Mouse (Mus musculus) kidney, embryonic 15.5 days (tissue): ENCODE results near the gene Lrrc28. TPM values are rescaled to one million over a fixed set of nuclear protein-coding genes. Genes with fewer than 3 reads are reported as not detected.
"Not testable (repeated sequence)": the region's sequence is repeated elsewhere in the genome, so short reads cannot be mapped to it uniquely, and the experiment has no call there.

Experiments used
- ATAC-seq: fragments of 200-750 bp; cut with Nextera tagmentation; replicated peaks from 2 replicates; pipeline ENCODE4 v1.8.0; 2017; ENCODE audit warnings: moderate TSS enrichment; ENCODE audit not compliant: low FRiP score
- H3K27ac ChIP-seq: fragments of 300-500 bp; sonication (generic); 2 replicates; pipeline ENCODE4 v1.5.1; 2015; ENCODE audit warnings: mild to moderate bottlenecking, inconsistent platforms
- H3K27me3 ChIP-seq: fragments of 300-500 bp; sonication (generic); 2 replicates; pipeline ENCODE4 v1.6.1; 2015; ENCODE audit warnings: inconsistent platforms
- H3K36me3 ChIP-seq: fragments of 300-500 bp; sonication (generic); 2 replicates; pipeline ENCODE4 v1.6.1; 2015; ENCODE audit warnings: inconsistent platforms
- H3K4me1 ChIP-seq: fragments of 300-500 bp; sonication (generic); 2 replicates; pipeline ENCODE4 v1.6.1; 2015; ENCODE audit warnings: inconsistent platforms
- H3K4me2 ChIP-seq: fragments of 300-500 bp; sonication (generic); 2 replicates; pipeline ENCODE4 v1.6.1; 2015; ENCODE audit warnings: moderate library complexity, mild to moderate bottlenecking, inconsistent platforms
- H3K4me3 ChIP-seq: fragments of 300-500 bp; sonication (generic); replicated peaks from 2 replicates; pipeline ENCODE4 v1.5.1; 2015; ENCODE audit warnings: mild to moderate bottlenecking, inconsistent platforms
- H3K9ac ChIP-seq: fragments of 300-500 bp; sonication (generic); 2 replicates; pipeline ENCODE4 v1.6.1; 2015; ENCODE audit warnings: mild to moderate bottlenecking, inconsistent platforms
- H3K9me3 ChIP-seq: fragments of 300-500 bp; sonication (generic); replicated peaks from 2 replicates; pipeline ENCODE4 v1.6.1; 2016; ENCODE audit warnings: inconsistent platforms
- WGBS: fragments of 180-500 bp; shearing (Covaris S2); methylation state at CpG from one replicate; pipeline ENCODE4 v1.1.7; 2015; ENCODE audit warnings: mixed read lengths; 5-methylcytosine and 5-hydroxymethylcytosine counted together
- polyA plus RNA-seq: library from polyadenylated mRNA; unstranded; fragments of >200 nt; fragmentation: Nextera tagmentation; extraction: Ambion mirVana; gene quantifications from 2 replicates; pipeline ENCODE4 v1.2.1, GENCODE M21; 2015

The Lrrc28 gene
- polyA plus RNA-seq, 1 experiment from 2014 or later, result 15.3 TPM

GRCm38 (mm10) chr7:67524069-67524468, 121.0 kb downstream of the Lrrc28 start:
- H3K27ac ChIP-seq, H3K9ac ChIP-seq, H3K4me3 ChIP-seq, H3K4me1 ChIP-seq, H3K27me3 ChIP-seq, ATAC-seq, H3K4me2 ChIP-seq, H3K36me3 ChIP-seq, H3K9me3 ChIP-seq: not testable (repeated sequence)
- WGBS, result 89% methylated on average over 8 of the region's 8 CpGs

- H3K36me3 ChIP-seq, result no peaks in the 10 kb centered on the region
- H3K27me3 ChIP-seq, result no peaks in the 10 kb centered on the region
- H3K9ac ChIP-seq, result no peak overlapping the region
- H3K9me3 ChIP-seq, result no peaks in the 10 kb centered on the region
- H3K4me2 ChIP-seq, result no peak overlapping the region
- ATAC-seq, result no peak
- no peak overlapping the region for H3K4me3 ChIP-seq
- H3K27ac ChIP-seq, result no peak overlapping the region
- peaks cover 4% of the 10 kb centered on the region; the same call in 1 of the 2 replicates for H3K4me1 ChIP-seq
- 74% methylated on average over 7 of the region's 7 CpGs for WGBS
Measured at GRCm38 (mm10) chr7:67523400-67523799, 121.7 kb downstream of the Lrrc28 start.

GRCm38 (mm10) chr7:67521731-67522130, 123.3 kb downstream of the Lrrc28 start:
- 91% methylated on average over 5 of the region's 5 CpGs for WGBS
- not testable (repeated sequence) for H3K27ac ChIP-seq, H3K27me3 ChIP-seq, H3K9ac ChIP-seq, H3K9me3 ChIP-seq, ATAC-seq, H3K4me2 ChIP-seq, H3K4me3 ChIP-seq, H3K36me3 ChIP-seq, H3K4me1 ChIP-seq

GRCm38 (mm10) chr7:67520959-67521358, 124.1 kb downstream of the Lrrc28 start:
- no peak overlapping the region for H3K4me3 ChIP-seq
- ATAC-seq, result no peak
- no peak overlapping the region for H3K4me2 ChIP-seq
- H3K9ac ChIP-seq, result no peak overlapping the region
- no peak overlapping the region for H3K27ac ChIP-seq
- WGBS, result 85% methylated on average over 4 of the region's 4 CpGs
- no peaks in the 10 kb centered on the region for H3K4me1 ChIP-seq
- H3K36me3 ChIP-seq, result no peaks in the 10 kb centered on the region
- no peaks in the 10 kb centered on the region for H3K9me3 ChIP-seq
- no peaks in the 10 kb centered on the region for H3K27me3 ChIP-seq

DNA sequence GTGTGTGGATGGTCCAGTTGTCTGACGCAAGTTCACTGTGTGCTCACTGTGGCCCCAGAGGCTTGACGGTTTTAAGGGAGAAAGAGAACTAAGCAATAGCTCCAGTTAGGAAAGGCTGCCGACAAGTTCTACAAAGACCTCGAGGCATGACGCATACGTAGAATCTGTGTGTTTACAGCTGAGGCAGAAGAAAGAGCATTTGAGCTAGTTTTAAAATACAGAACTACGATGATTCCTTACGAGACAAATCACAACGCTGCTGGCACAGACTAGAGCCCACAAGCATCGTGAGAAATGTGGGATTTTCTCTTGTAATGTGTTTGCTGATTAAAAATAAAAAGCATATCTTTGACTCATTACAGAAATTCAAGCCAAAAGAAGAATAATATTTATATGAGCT, 125.1 kb downstream of the Lrrc28 start:
- H3K27me3 ChIP-seq, result no peaks in the 10 kb centered on the region
- WGBS, result 91% methylated on average over 10 of the region's 10 CpGs
- H3K9ac ChIP-seq, result no peak overlapping the region

GRCm38 (mm10) chr7:67515621-67516020, 129.4 kb downstream of the Lrrc28 start:
- WGBS, result 88% methylated on average over 9 of the region's 9 CpGs
- Histone ChIP-seq H3K27ac (no peak overlapping the region), H3K9me3 (no peaks in the 10 kb centered on the region), H3K36me3 (no peaks in the 10 kb centered on the region), H3K4me3 (no peak overlapping the region), H3K27me3 (no peaks in the 10 kb centered on the region), H3K4me2 (no peak overlapping the region), H3K9ac (no peak overlapping the region), H3K4me1 (no peaks in the 10 kb centered on the region)
- ATAC-seq, result no peak

More for the DNA sequence above, 125.1 kb downstream of the Lrrc28 start:
- Histone ChIP-seq H3K36me3 (no peaks in the 10 kb centered on the region), H3K4me3 (no peak overlapping the region), H3K27ac (no peak overlapping the region), H3K4me2 (no peak overlapping the region), H3K4me1 (no peaks in the 10 kb centered on the region), H3K9me3 (no peaks in the 10 kb centered on the region)
- ATAC-seq, result no peak

- 55% methylated on average over 10 of the region's 10 CpGs for WGBS
- no peak overlapping the region for H3K27ac ChIP-seq
Measured at GRCm38 (mm10) chr7:67514893-67515292, 130.2 kb downstream of the Lrrc28 start.

DNA sequence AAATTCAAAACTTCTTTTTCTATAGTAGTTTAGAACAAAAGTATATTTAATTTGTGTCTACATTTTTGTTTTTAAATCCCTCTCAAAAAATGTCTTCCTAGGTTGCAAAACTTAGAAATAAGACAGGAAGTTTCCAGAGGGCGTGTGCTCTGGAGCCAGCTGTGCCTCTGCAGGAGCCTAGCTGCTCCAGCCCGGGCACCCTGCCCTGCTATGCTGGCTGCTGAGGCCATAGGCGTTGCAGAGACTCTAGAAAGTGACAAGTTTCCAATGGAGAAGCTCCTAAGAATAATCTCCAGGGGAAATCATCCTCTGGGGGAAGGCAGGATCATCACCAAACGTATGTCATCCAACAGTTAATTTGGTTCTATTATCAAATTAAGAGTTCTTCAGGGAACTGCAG, 130.7 kb downstream of the Lrrc28 start:
- ATAC-seq, result no peak
- Histone ChIP-seq H3K9me3 (no peaks in the 10 kb centered on the region), H3K9ac (no peak overlapping the region), H3K27ac (no peak overlapping the region), H3K4me1 (no peaks in the 10 kb centered on the region), H3K4me3 (no peak overlapping the region), H3K36me3 (no peaks in the 10 kb centered on the region), H3K27me3 (no peaks in the 10 kb centered on the region), H3K4me2 (no peak overlapping the region)
- WGBS, result 80% methylated on average over 4 of the region's 4 CpGs

More at GRCm38 (mm10) chr7:67514893-67515292, 130.2 kb downstream of the Lrrc28 start:
- Histone ChIP-seq H3K9me3 (no peaks in the 10 kb centered on the region), H3K36me3 (no peaks in the 10 kb centered on the region), H3K27me3 (no peaks in the 10 kb centered on the region), H3K9ac (no peak overlapping the region), H3K4me3 (no peak overlapping the region), H3K4me1 (no peaks in the 10 kb centered on the region), H3K4me2 (no peak overlapping the region)
- ATAC-seq, result no peak

- Histone ChIP-seq H3K27ac (no peak overlapping the region), H3K9me3 (no peaks in the 10 kb centered on the region), H3K4me2 (no peak overlapping the region), H3K9ac (no peak overlapping the region), H3K27me3 (no peaks in the 10 kb centered on the region), H3K36me3 (no peaks in the 10 kb centered on the region), H3K4me3 (no peak overlapping the region), H3K4me1 (no peaks in the 10 kb centered on the region)
- WGBS, result 65% methylated on average over 4 of the region's 4 CpGs
- ATAC-seq, result no peak
Measured at GRCm38 (mm10) chr7:67513656-67514055, 131.4 kb downstream of the Lrrc28 start.

GRCm38 (mm10) chr7:67511606-67512005, 133.5 kb downstream of the Lrrc28 start:
- H3K36me3 ChIP-seq, result no peaks in the 10 kb centered on the region
- 79% methylated on average over 7 of the region's 7 CpGs for WGBS
- H3K9me3 ChIP-seq, result no peaks in the 10 kb centered on the region
- no peaks in the 10 kb centered on the region for H3K4me1 ChIP-seq
- no peak overlapping the region for H3K9ac ChIP-seq
- H3K4me3 ChIP-seq, result no peak overlapping the region
- no peak overlapping the region for H3K4me2 ChIP-seq
- ATAC-seq, result no peak
- H3K27ac ChIP-seq, result no peak overlapping the region
- H3K27me3 ChIP-seq, result no peaks in the 10 kb centered on the region

GRCm38 (mm10) chr7:67503281-67504010, 141.6 kb downstream of the Lrrc28 start:
- no peaks in the 10 kb centered on the region for H3K36me3 ChIP-seq
- no peak overlapping the region for H3K9ac ChIP-seq
- no peak for ATAC-seq
- H3K4me1 ChIP-seq, result peaks cover 14% of the 10 kb centered on the region
- no peaks in the 10 kb centered on the region for H3K9me3 ChIP-seq
- H3K27ac ChIP-seq, result no peak overlapping the region
- H3K4me2 ChIP-seq, result no peak overlapping the region
- no peaks in the 10 kb centered on the region for H3K27me3 ChIP-seq
- 43% methylated on average over 7 of the region's 7 CpGs for WGBS
- no peak overlapping the region for H3K4me3 ChIP-seq

DNA sequence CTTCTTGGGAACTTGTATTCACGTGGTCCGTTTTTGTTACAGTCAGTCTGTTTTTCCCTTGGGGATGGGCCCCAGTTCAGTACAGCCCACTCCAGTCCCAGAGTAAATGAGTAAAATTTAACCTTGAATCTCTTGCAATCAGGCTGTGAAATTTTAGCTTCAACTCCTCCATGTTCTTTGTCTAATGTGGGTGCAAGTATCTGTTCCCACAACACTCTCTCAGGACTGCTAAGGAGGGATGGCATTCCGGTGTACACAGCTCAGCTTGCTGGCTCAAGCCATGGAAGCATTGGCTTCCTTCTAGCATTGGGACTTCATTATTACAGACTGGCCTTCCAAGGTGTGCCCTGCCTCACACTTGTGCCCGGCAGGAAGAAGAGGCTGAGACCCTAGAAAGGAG, 142.4 kb downstream of the Lrrc28 start:
- WGBS, result 56% methylated on average over 4 of the region's 4 CpGs
- Histone ChIP-seq H3K9ac (no peak overlapping the region), H3K9me3 (no peaks in the 10 kb centered on the region), H3K27me3 (no peaks in the 10 kb centered on the region), H3K4me3 (no peak overlapping the region), H3K36me3 (no peaks in the 10 kb centered on the region), H3K4me1 (peaks cover 14% of the 10 kb centered on the region), H3K4me2 (no peak overlapping the region), H3K27ac (no peak overlapping the region)
- no peak for ATAC-seq

DNA sequence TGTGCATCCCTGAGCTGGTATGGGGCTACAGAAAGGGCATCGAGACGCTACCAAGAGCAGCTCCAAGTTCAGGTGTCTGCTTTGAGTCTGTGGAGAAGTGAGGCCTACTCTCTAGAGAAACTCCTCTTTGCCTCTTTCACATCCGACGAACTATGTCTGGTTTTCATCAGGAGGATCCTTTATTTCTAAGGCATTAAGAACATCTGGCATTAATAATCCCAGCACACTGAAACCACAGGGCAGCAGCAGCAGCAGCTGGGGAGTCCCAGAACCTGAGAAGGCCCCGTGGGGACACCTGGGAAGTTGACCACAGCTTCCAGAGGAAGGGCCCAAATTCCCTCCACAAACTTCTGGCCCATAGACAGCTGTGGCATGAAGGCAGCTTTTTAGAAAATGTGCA, 144.2 kb downstream of the Lrrc28 start:
- no peak for ATAC-seq
- no peak overlapping the region for H3K27ac ChIP-seq
- no peaks in the 10 kb centered on the region for H3K36me3 ChIP-seq
- peaks cover 14% of the 10 kb centered on the region for H3K4me1 ChIP-seq
- 71% methylated on average over 5 of the region's 5 CpGs for WGBS
- no peak overlapping the region for H3K9ac ChIP-seq
- no peak overlapping the region for H3K4me3 ChIP-seq
- H3K4me2 ChIP-seq, result no peak overlapping the region
- no peaks in the 10 kb centered on the region for H3K9me3 ChIP-seq
- H3K27me3 ChIP-seq, result no peaks in the 10 kb centered on the region
